Mouse (Mus musculus) embryonic facial prominence, embryonic 15.5 days (tissue): ENCODE results near the gene Rpl3. TPM values are rescaled to one million over a fixed set of nuclear protein-coding genes. Genes with fewer than 3 reads are reported as not detected.

ENCODE experiments used
- ATAC-seq: fragments of 200-750 bp; cut with Nextera tagmentation; 2 replicates; pipeline ENCODE4 v1.8.0; 2017; ENCODE audit warnings: low read depth, moderate TSS enrichment; ENCODE audit not compliant: insufficient number of reproducible peaks, low FRiP score, low TSS enrichment
- H3K27ac ChIP-seq: fragments of 300-500 bp; sonication (generic); replicated peaks from 2 replicates; pipeline ENCODE4 v1.5.1; 2015; ENCODE audit warnings: mild to moderate bottlenecking, inconsistent platforms
- H3K27me3 ChIP-seq: fragments of 300-500 bp; sonication (generic); 2 replicates; pipeline ENCODE4 v1.6.1; 2015; ENCODE audit warnings: inconsistent platforms
- H3K36me3 ChIP-seq: fragments of 300-500 bp; sonication (generic); 2 replicates; pipeline ENCODE4 v1.6.1; 2015; ENCODE audit warnings: mild to moderate bottlenecking, inconsistent platforms
- H3K4me1 ChIP-seq: fragments of 300-500 bp; sonication (generic); 2 replicates; pipeline ENCODE4 v1.6.1; 2015; ENCODE audit warnings: inconsistent platforms
- H3K4me2 ChIP-seq: fragments of 300-500 bp; sonication (generic); replicated peaks from 2 replicates; pipeline ENCODE4 v1.6.1; 2015; ENCODE audit warnings: mild to moderate bottlenecking, inconsistent platforms
- H3K4me3 ChIP-seq: fragments of 300-500 bp; sonication (generic); replicated peaks from 2 replicates; pipeline ENCODE4 v1.5.1; 2015; ENCODE audit warnings: mild to moderate bottlenecking, inconsistent platforms
- H3K9ac ChIP-seq: fragments of 300-500 bp; sonication (generic); 2 replicates; pipeline ENCODE4 v1.6.1; 2015; ENCODE audit warnings: inconsistent platforms
- H3K9me3 ChIP-seq: fragments of 300-500 bp; sonication (generic); replicated peaks from 2 replicates; pipeline ENCODE4 v1.6.1; 2016; ENCODE audit warnings: inconsistent platforms
- WGBS: fragments of 180-500 bp; shearing (Covaris S2); methylation state at CpG from one replicate; pipeline ENCODE4 v1.1.7; 2015; 5-methylcytosine and 5-hydroxymethylcytosine counted together
- polyA plus RNA-seq: library from polyadenylated mRNA; unstranded; fragments of >200 nt; fragmentation: Nextera tagmentation; extraction: Ambion mirVana; gene quantifications from 2 replicates; pipeline ENCODE4 v1.2.1, GENCODE M21; 2015

Gene Rpl3
- polyA plus RNA-seq, 1 experiment from 2014 or later: 1,072 TPM

DNA sequence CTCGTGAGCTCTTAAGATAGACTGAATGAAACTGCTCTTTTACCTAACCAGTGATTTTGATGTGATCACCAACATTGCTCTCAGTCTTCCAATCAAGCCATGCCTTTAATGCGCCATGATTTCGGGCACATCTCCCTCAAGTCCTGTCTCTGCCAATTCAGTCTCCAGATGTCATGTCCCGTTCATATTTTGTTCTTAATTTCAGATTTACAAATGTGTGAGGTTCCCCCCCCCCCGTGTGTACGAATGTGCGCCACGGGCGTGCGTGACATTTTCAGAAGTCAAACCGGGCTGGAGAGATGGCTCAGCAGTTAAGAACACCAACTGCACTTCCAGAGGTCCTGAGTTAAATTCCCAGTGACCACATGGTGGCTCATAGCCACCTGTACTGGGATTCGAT, 7.9 kb downstream of the Rpl3 start:
- Histone ChIP-seq H3K4me1 (peaks cover 28% of the 10 kb centered on the region), H3K9me3 (no peaks in the 10 kb centered on the region), H3K4me3 (peak overlapping the region; percentile 67), H3K36me3 (peaks cover 34% of the 10 kb centered on the region), H3K9ac (peak overlapping the region; percentile 26), H3K27ac (peak overlapping the region; percentile 97), H3K27me3 (no peaks in the 10 kb centered on the region), H3K4me2 (peak overlapping the region; percentile 63)
- WGBS: 1% methylated on average over 12 of the region's 12 CpGs
- no peak for ATAC-seq

DNA sequence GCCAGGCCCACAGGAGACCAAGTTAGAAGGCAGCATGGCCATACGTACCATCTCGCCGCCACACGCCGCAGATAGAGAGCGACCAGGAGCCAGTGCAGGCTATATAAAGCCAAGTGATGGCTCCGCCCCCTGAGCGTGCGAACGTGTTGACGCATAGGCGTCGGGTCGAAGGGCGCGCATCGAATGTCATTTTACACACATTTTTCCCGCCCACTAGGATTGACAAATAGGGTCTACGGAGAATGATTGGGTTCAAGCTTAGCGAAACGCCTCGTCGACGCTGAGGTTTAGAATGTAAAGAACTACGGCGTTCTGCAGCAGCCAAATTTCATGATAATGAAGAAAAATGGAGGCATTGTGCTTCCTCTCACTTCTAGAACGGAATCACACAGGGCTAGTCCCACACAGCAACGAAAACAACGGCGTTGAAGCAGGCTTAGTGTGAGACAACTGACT, 8.4 kb downstream of the Rpl3 start:
- H3K9me3 ChIP-seq: no peaks in the 10 kb centered on the region
- peak; percentile 96 for ATAC-seq
- H3K4me1 ChIP-seq: peaks cover 28% of the 10 kb centered on the region
- peak overlapping the region; percentile 91 for H3K9ac ChIP-seq
- H3K27me3 ChIP-seq: no peaks in the 10 kb centered on the region
- peak overlapping the region; percentile 97 for H3K27ac ChIP-seq
- peaks cover 38% of the 10 kb centered on the region for H3K36me3 ChIP-seq
- H3K4me3 ChIP-seq: peak overlapping the region; percentile 67
- WGBS: under 1% methylated on average over 30 of the region's 30 CpGs
- peak overlapping the region; percentile 63 for H3K4me2 ChIP-seq

DNA sequence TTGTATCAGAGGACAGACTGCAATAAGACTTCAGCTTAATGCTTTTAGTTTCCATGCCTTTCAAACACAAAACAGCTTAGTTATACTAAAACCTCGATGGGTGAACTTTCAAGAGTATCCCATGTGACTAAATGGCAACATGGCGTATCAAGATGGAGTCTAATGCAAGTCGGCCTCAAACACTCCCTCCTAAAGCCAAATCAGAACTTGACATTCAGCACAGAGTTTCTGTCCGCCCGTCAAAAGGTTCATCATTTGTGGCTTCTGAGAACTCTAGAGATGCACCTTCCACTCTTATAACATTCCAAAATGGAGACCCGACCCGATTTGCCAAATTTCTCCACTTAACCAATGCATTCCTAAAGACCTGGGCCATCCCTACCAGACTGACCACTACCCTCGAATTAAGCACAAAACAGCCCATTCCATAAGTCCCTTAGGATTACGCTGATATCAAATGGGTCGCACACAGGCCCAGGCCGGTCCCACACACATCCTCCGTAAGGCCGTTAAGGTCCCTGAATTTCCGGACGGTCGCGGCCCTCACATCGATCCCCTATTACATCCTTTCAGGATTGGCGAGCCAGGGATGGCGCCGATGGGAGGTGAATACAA, 8.9 kb downstream of the Rpl3 start:
- H3K9ac ChIP-seq: peak overlapping the region; percentile 91
- no peak; the same call in 1 of the 2 replicates for ATAC-seq
- H3K27ac ChIP-seq: peak overlapping the region; percentile 97
- peak overlapping the region; percentile 63 for H3K4me2 ChIP-seq
- peak overlapping the region; percentile 67 for H3K4me3 ChIP-seq
- H3K27me3 ChIP-seq: no peaks in the 10 kb centered on the region
- under 1% methylated on average over 21 of the region's 21 CpGs for WGBS
- H3K36me3 ChIP-seq: peaks cover 43% of the 10 kb centered on the region
- H3K9me3 ChIP-seq: no peaks in the 10 kb centered on the region
- peaks cover 28% of the 10 kb centered on the region for H3K4me1 ChIP-seq

DNA sequence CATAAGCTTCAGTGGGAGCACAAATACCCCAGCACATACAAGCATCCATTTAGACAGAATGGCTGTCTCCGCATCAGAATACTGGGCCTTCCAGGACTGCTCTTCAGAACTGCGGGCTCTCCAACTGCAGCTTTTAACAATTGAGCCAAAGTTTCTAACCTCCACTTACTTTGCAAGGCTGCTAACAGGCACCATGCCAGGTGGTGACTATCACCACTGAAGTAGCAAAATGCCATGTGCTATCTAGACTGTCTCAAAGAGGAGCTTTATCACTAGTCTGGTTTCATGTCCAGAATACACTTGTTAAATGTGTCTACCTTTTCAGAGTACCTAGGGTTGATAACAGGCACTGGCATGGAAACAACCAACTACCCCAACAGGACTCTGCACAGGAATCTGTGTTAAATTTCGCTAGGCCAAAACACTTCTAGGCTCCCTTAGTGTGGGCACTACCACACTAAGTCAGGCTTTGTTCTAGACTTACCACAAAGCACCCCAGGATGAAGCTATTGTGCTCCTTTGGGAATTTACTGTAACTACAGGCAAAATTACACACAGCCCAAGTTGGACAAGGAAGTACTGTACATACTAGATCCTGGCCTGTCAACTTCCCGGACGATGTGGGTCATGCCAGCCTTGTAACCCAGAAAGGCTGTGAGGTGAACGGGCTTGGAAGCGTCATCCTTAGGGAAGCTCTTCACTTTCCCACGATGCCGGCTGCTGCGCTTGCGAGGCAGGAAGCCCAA, 9.7 kb downstream of the Rpl3 start:
- 5% methylated on average over 11 of the region's 11 CpGs for WGBS
- Histone ChIP-seq H3K4me2 (peak overlapping the region; percentile 63), H3K4me3 (peak overlapping the region; percentile 67), H3K27ac (peak overlapping the region; percentile 97), H3K27me3 (no peaks in the 10 kb centered on the region), H3K9me3 (no peaks in the 10 kb centered on the region), H3K4me1 (peaks cover 28% of the 10 kb centered on the region), H3K36me3 (peaks cover 51% of the 10 kb centered on the region), H3K9ac (peak overlapping the region; percentile 91)
- no peak for ATAC-seq

DNA sequence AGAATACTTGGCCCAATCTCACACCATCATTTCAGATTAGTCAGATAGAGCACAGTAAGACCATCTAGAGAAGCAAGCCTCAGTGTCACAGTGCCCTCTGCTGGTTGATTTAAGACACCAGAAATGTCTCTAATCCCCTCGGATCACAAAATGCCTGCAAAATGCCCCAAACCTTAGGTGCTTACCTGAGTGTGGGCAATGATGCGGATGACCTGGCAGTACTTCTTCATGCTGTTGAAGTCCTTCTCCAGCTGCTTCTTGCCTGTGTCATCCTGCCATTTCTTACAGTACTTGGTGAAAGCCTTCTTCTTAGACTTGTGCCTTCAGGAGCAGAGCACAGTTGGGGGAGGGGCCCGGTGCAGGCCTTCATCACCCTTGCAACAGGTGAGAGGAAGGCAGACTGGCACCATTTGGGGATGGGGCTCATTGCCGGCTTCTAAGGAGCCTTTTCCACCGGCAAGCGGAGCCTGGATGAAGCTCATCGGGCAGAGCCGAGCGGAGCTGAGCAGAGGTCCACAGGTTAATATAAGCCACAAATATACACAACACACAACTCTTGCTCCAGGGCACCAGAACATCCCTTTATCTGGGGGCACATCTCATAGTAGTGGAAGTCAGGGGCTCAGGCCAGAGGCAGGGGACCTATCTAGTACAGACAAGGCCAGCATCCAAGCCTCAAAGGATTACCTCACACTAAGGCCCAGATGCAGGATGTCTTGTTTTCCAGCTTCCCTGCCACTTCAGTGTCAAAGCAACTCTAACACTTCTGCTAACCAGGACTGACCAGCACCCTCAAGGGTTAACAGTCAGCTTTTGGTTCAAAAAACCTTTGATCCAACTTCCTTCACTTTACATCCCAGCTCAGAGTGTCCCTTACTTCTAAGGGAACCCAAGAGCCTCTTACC, 10.7 kb downstream of the Rpl3 start:
- H3K27me3 ChIP-seq: no peaks in the 10 kb centered on the region
- peak overlapping the region; percentile 67 for H3K4me3 ChIP-seq
- H3K36me3 ChIP-seq: peaks cover 52% of the 10 kb centered on the region
- peaks cover 31% of the 10 kb centered on the region for H3K4me1 ChIP-seq
- H3K27ac ChIP-seq: peak overlapping the region; percentile 63
- no peak for ATAC-seq
- peak overlapping the region; percentile 63 for H3K4me2 ChIP-seq
- H3K9ac ChIP-seq: peak overlapping the region; percentile 91
- H3K9me3 ChIP-seq: no peaks in the 10 kb centered on the region
- 48% methylated on average over 9 of the region's 9 CpGs for WGBS

DNA sequence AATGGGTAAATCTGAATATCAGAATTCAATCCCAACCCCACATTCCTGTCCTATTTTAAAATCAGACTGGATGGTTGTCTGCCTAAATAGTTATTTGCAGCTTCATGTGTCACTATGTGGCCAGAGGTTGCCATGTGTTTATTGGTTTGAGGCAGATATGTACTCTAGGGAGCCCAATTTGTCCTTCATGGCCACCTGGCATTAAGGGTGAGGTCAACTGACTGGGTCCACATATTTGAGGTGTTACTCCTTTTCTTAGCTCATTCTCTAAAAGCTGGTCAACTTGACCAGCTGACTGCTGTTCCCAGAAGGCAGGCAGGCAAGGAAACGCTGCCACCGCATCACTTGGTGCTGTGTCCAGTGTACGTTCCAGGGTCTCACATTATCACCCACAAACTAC, 11.7 kb downstream of the Rpl3 start:
- no peak overlapping the region for H3K27ac ChIP-seq
- no peaks in the 10 kb centered on the region for H3K27me3 ChIP-seq
- ATAC-seq: no peak
- H3K36me3 ChIP-seq: peaks cover 52% of the 10 kb centered on the region
- H3K4me1 ChIP-seq: peaks cover 40% of the 10 kb centered on the region
- no peaks in the 10 kb centered on the region for H3K9me3 ChIP-seq
- H3K4me2 ChIP-seq: 0 out of 2 replicates have a peak overlapping the region, but pooled peaks have one; percentile 8
- H3K4me3 ChIP-seq: 0 out of 2 replicates have a peak overlapping the region, but pooled peaks have one; percentile 11
- no peak overlapping the region for H3K9ac ChIP-seq
- WGBS: 81% methylated on average over 3 of the region's 3 CpGs

DNA sequence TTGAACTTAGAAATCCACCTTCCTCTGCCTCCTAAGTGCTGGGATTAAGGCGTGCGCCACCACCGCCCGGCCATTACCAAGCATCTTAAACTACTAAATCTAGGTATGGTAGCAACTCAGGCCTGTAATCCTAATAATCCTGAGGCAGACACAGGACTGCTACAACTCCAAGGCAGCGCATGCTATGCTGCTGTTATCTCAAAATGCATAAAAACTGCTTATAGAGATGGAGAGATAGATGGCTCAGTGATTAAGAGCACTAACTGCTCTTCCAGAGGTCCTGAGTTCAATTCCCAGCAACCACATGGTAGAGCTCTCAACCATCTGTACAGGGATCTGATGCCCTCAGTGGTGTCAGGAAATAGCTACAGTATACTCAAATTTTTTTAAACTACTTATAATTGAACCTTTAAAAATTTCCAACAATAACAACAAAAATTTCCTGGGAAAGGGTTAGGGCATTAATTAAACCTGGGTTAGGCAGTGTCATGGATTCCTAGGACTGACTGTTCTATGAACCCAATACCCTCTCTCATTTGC, 12.5 kb downstream of the Rpl3 start:
- H3K4me1 ChIP-seq: peaks cover 40% of the 10 kb centered on the region
- no peaks in the 10 kb centered on the region for H3K27me3 ChIP-seq
- H3K36me3 ChIP-seq: peaks cover 52% of the 10 kb centered on the region
- H3K4me2 ChIP-seq: no peak overlapping the region
- 91% methylated on average over 5 of the region's 5 CpGs for whole genome bisulfite sequencing
- no peaks in the 10 kb centered on the region for H3K9me3 ChIP-seq
- no peak for ATAC-seq
- no peak overlapping the region for H3K9ac ChIP-seq
- H3K4me3 ChIP-seq: no peak overlapping the region
- H3K27ac ChIP-seq: no peak overlapping the region

DNA sequence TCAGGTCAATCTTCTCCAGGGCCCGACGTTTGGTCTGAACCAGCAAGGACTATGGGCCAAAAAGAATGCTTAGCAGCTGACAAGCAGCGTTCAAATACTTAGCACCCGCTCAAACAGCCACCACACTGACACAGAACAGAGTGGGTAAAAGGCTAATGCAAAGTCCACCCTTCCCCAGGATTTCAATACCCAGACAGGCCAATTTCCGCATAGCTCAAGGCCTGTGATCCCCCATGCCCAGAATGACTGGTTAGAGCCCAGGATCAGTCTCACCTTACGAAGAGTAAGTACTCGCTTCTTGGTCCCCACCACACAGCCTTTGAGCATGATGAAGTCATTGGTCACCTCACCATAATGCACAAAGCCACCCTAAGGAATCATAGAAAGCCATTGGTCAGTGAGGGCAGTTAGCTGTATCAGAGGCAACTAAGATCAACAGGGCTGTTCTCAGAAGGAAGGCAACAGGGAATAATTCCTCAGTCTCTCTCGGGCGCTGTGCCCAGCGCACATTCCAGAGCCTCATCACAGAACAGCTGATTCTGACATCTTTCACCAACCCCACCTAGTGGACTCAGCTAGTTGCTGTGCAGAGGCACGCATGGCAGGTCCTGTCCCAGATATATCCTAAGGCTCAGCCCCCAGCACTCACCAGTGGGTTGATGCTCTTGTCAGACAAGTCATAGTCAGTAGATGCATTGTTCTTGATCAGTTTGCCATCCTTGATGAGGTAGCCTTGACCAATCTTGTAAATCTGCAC, 13.4 kb downstream of the Rpl3 start:
- 71% methylated on average over 11 of the region's 11 CpGs for WGBS
- ATAC-seq: no peak
- Histone ChIP-seq H3K27ac (no peak overlapping the region), H3K27me3 (no peaks in the 10 kb centered on the region), H3K9ac (no peak overlapping the region), H3K9me3 (no peaks in the 10 kb centered on the region), H3K4me1 (peaks cover 40% of the 10 kb centered on the region), H3K36me3 (peaks cover 52% of the 10 kb centered on the region), H3K4me2 (no peak overlapping the region), H3K4me3 (no peak overlapping the region)

DNA sequence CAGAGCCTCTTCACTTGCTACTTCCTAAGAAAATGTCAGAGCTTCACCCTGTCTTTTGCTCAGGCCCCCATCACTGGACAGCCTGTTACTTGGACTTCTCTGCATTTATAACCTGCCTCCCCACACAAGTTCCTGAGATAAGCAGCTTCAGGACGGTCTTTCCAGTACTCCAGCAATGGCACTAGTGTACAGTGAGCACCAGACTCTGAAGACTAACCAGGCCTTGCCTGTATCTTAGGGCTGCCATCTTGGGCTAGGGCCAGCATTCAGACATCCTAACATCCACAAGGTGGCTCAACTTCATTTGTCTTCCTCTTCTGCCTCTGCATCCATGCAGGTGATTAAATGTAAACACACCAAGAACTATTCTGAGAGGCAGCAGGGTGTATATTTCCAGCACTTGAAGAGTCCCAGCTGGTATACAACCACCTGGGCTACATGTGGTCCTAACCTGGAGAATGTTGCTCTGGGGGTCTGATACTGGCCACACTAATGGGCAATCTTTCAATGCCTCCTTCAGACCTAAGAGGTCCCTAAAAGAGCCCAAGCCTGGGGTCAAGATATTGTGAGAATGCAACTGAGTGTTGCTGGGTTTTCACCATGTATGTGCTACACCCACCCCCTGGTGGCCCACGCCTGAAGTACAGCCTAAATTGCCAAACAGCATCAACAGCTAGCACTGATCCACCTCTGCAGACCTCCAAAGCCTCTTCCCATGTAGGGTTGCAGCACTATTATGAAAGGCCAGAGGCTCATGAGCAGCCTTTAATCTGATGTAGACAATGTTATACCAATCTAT, 15.1 kb downstream of the Rpl3 start:
- no peaks in the 10 kb centered on the region for H3K9me3 ChIP-seq
- H3K27me3 ChIP-seq: no peaks in the 10 kb centered on the region

More for the DNA sequence above, 15.1 kb downstream of the Rpl3 start:
- H3K4me1 ChIP-seq: peaks cover 41% of the 10 kb centered on the region
- H3K27ac ChIP-seq: peak overlapping the region; percentile 82; the same call in 1 of the 2 replicates
- peaks cover 46% of the 10 kb centered on the region for H3K36me3 ChIP-seq
- H3K4me3 ChIP-seq: no peak overlapping the region
- no peak overlapping the region for H3K4me2 ChIP-seq
- WGBS: 6% methylated on average over 2 of the region's 2 CpGs
- ATAC-seq: no peak
- no peak overlapping the region for H3K9ac ChIP-seq
